9 mouse cellular contexts compared by ENCODE assay signal in the genomic region with DNA sequence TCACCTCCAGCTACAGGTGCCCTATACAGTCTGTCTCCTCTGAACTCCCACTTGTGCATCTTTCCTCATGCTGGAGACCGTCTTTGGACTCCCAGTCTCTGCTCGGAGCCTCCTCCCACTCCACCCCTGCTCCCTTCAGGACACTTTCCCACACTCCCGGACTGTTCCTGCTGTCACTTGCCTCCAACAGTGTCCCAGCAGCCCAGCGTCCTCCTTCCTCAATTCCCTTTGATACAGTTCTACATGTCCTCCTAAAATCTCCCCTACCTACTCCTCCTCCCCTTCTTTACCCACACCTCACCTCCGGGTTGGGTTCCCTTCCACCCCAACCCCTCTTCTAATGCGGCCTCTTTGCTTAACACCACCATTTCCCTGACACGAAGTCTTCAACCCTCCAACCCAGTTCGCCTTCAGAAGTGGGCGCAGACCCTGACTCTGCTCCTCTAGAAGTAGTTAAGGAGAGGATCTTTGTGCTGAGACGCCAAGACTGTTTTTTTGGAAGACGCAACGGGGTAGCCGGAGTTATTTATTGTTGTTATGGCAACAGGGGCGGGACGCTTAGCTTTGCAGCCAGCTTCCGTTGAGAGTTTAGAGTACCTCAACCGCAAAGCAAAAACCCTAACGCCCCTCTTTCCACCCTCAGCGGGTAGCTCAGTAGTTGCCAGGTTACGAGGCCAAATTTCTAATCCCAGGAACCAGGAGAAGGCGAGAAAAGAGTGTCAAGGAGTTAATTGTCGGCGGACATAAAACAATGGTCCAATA. TPM values are rescaled to one million over a fixed set of nuclear protein-coding genes. Genes with fewer than 3 reads are reported as not detected.
DNase-seq lines count a peak whose midpoint lies in the region; ATAC-seq and TF ChIP-seq lines count a peak whose summit lies in the region.
"Had no signal": no experiment of that assay in that cellular context is flagged by ENCODE, and none has a peak within 500 bp of the region (broad histone marks: within the 10 kb centered on the region; RNA-seq: fewer than 3 reads in every experiment).

A gene (minus strand): TSS at position 506 of the 762 bp plus-strand sequence.

- no peaks in the 10 kb centered on the region for H3K36me3 ChIP-seq in intestine, embryonic 15.5 days
- H3K36me3 ChIP-seq in lung, embryonic 15.5 days: no peaks in the 10 kb centered on the region
- H3K36me3 ChIP-seq in neural tube, embryonic 14.5 days (ENCODE audit: control insufficient read depth, insufficient read depth, low read length): no peaks in the 10 kb centered on the region
- H3K36me3 ChIP-seq: G1E had no signal

- H3K4me1 ChIP-seq in cerebellum, adult 2 months (ENCODE audit: control insufficient read depth, insufficient read depth, low read length): peaks cover 5% of the 10 kb centered on the region; the same call in 1 of the 2 replicates
- H3K4me1 ChIP-seq in bone marrow macrophage, adult 2 months (ENCODE audit: control insufficient read depth, insufficient read depth, low read length): peaks cover 13% of the 10 kb centered on the region; the same call in 1 of the 2 replicates
- H3K4me1 ChIP-seq in intestine, embryonic 15.5 days (replicated peaks): peaks cover 9% of the 10 kb centered on the region
- H3K4me1 ChIP-seq in lung, embryonic 15.5 days: peaks cover 17% of the 10 kb centered on the region
- H3K4me1 ChIP-seq in neural tube, embryonic 14.5 days (ENCODE audit: control insufficient read depth, insufficient read depth, low read length): peaks cover 5% of the 10 kb centered on the region; the same call in 1 of the 2 replicates

- H3K9me3 ChIP-seq in intestine, embryonic 15.5 days: no peaks in the 10 kb centered on the region
- H3K9me3 ChIP-seq in lung, embryonic 15.5 days: no peaks in the 10 kb centered on the region
- no peaks in the 10 kb centered on the region for H3K9me3 ChIP-seq in neural tube, embryonic 14.5 days (ENCODE audit: control insufficient read depth, low read length)
- H3K9me3 ChIP-seq: G1E had no signal

- ATAC-seq in intestine, embryonic 15.5 days: peak; percentile 57; the same call in 1 of the 2 replicates
- ATAC-seq in lung, embryonic 15.5 days (ENCODE audit: borderline replicate concordance, extremely low read depth, low FRiP score, low TSS enrichment): peak; percentile 39; the same call in 1 of the 2 replicates
- peak; percentile 65 for ATAC-seq in neural tube, embryonic 14.5 days (ENCODE audit: low read depth)

- H3K9ac ChIP-seq in intestine, embryonic 15.5 days: peak within 1 kb of the TSS; percentile 28
- 0 out of 2 replicates have a peak within 1 kb of the TSS, but pooled peaks have one; percentile 8 for H3K9ac ChIP-seq in lung, embryonic 15.5 days
- peak within 1 kb of the TSS; percentile 29 for H3K9ac ChIP-seq in neural tube, embryonic 14.5 days (replicated peaks; ENCODE audit: low read depth, low read length)

- peak within 1 kb of the TSS; percentile 76 for H3K4me2 ChIP-seq in intestine, embryonic 15.5 days (replicated peaks)
- peak within 1 kb of the TSS; percentile 77 for H3K4me2 ChIP-seq in lung, embryonic 15.5 days
- H3K4me2 ChIP-seq in neural tube, embryonic 14.5 days (ENCODE audit: low read depth, low read length): peak within 1 kb of the TSS; percentile 59

- H3K27ac ChIP-seq in cerebellum, adult 2 months (ENCODE audit: insufficient read depth, low read length): no peak within 1 kb of the TSS
- H3K27ac ChIP-seq in bone marrow macrophage, adult 2 months (ENCODE audit: insufficient read depth, low read depth, low read length): no peak within 1 kb of the TSS
- no peak within 1 kb of the TSS for H3K27ac ChIP-seq in intestine, embryonic 15.5 days
- H3K27ac ChIP-seq in lung, embryonic 15.5 days: no peak within 1 kb of the TSS
- H3K27ac ChIP-seq in neural tube, embryonic 14.5 days (ENCODE audit: low read depth, low read length): no peak within 1 kb of the TSS

- 5% methylated on average over 23 of the region's 23 CpGs for WGBS in cerebellum, adult 2 months
- 3% methylated on average over 23 of the region's 23 CpGs for WGBS in intestine, embryonic 15.5 days
- 1% methylated on average over 23 of the region's 23 CpGs for WGBS in lung, embryonic 15.5 days
- 3% methylated on average over 23 of the region's 23 CpGs for WGBS in neural tube, embryonic 14.5 days

- TF ChIP-seq POLR2A in cerebellum, adult 2 months (IDR thresholded peaks at IDR 0.05; ENCODE audit: borderline replicate concordance, insufficient read depth, low read length): no peak
- TF ChIP-seq POLR2A in bone marrow macrophage, adult 2 months (IDR thresholded peaks at IDR 0.05; ENCODE audit: borderline replicate concordance, low read depth, low read length): no peak

- no peaks in the 10 kb centered on the region for H3K27me3 ChIP-seq in cerebellum, adult 2 months (ENCODE audit: control insufficient read depth, insufficient read depth, low read length)
- H3K27me3 ChIP-seq in intestine, embryonic 15.5 days (replicated peaks): peaks cover 9% of the 10 kb centered on the region
- H3K27me3 ChIP-seq in lung, embryonic 15.5 days: peaks cover 12% of the 10 kb centered on the region
- no peaks in the 10 kb centered on the region for H3K27me3 ChIP-seq in neural tube, embryonic 14.5 days (ENCODE audit: control insufficient read depth, insufficient read depth, low read length)

- peak in 1 of 2 experiments; percentile 54 for DNase-seq in cerebellum, adult 2 months
- DNase-seq in cerebellum, adult 9-10 months: no peak
- peak; percentile 66 for DNase-seq in forelimb bud, embryonic 11.5 days (ENCODE audit: low read depth, low spot score)
- DNase-seq in urinary bladder, postnatal 14 days (ENCODE audit: low spot score): no peak

- H3K4me3 ChIP-seq in cerebellum, adult 2 months (replicated peaks; ENCODE audit: insufficient read depth, low read depth, low read length): peak within 1 kb of the TSS; percentile 39
- H3K4me3 ChIP-seq in bone marrow macrophage, adult 2 months (ENCODE audit: insufficient read depth, low read length): peak within 1 kb of the TSS; percentile 48
- peak within 1 kb of the TSS; percentile 33 for H3K4me3 ChIP-seq in intestine, embryonic 15.5 days (replicated peaks)
- peak within 1 kb of the TSS; percentile 40 for H3K4me3 ChIP-seq in lung, embryonic 15.5 days
- H3K4me3 ChIP-seq in neural tube, embryonic 14.5 days (ENCODE audit: low read depth, low read length): peak within 1 kb of the TSS; percentile 28

- no peak for TF ChIP-seq CTCF in cerebellum, adult 2 months (IDR thresholded peaks at IDR 0.05; ENCODE audit: borderline replicate concordance, insufficient read depth, low read depth, low read length)
- TF ChIP-seq CTCF in bone marrow macrophage, adult 2 months (IDR thresholded peaks at IDR 0.05; ENCODE audit: low read depth, low read length): no peak

RNA-seq across cellular contexts. Expression of the gene that starts here (rescaled TPM):
- polyA plus RNA-seq in cerebellum, adult 2 months (2012; rRNA removed): 4.9 and 6.7 TPM in 2 replicates
- polyA plus RNA-seq in bone marrow macrophage, adult 2 months (2012; ENCODE audit: insufficient read depth, insufficient read length, missing spikeins): not detected in 2 replicates
- 0.11 and 0.13 TPM in 2 replicates for polyA plus RNA-seq in intestine, embryonic 15.5 days (2015; fragmentation: Nextera tagmentation; extraction: Ambion mirVana)
- polyA plus RNA-seq in lung, embryonic 15.5 days (2015; fragmentation: Nextera tagmentation; extraction: Ambion mirVana): 11.7 and 13.7 TPM in 2 replicates
- 0.67 and 0.92 TPM in 2 replicates for polyA plus RNA-seq in neural tube, embryonic 14.5 days (2014; fragmentation: Nextera tagmentation; extraction: Ambion mirVana)
- polyA plus RNA-seq: G1E had no signal

Comparison
In these comparisons a context has a peak if more than half of its experiments do, and no peak if none do; other contexts are left out.
1. Peak in ATAC-seq, H3K4me3 ChIP-seq, H3K9ac ChIP-seq and H3K4me2 ChIP-seq in intestine, embryonic 15.5 days; RNA of the gene not detected or under 1 TPM.
2. Peak in ATAC-seq, H3K4me3 ChIP-seq, H3K9ac ChIP-seq and H3K4me2 ChIP-seq in neural tube, embryonic 14.5 days; RNA of the gene not detected or under 1 TPM.